Mouse (Mus musculus) regulatory T cell (primary cell): ENCODE data around the gene Mapk10.

Experiments used
- in situ Hi-C: fragments of 300-600 bp; cut with MboI, MseI; formaldehyde crosslinking; loops from one replicate; pipeline ENCODE4 v1.15.1; 2025; ENCODE audit warnings: high pct_unique_total_duplicates

The Mapk10 gene

GRCm38 (mm10) chr5:103211101-103211848, at the start of gene Mapk10:
Gene Mapk10 (minus strand): TSS chr5:103211334.
- in situ Hi-C loops, result loop anchor here (10.0 kb wide), 1 partner anchor 1916 kb away; no protein-coding TSS in a partner anchor

DNA sequence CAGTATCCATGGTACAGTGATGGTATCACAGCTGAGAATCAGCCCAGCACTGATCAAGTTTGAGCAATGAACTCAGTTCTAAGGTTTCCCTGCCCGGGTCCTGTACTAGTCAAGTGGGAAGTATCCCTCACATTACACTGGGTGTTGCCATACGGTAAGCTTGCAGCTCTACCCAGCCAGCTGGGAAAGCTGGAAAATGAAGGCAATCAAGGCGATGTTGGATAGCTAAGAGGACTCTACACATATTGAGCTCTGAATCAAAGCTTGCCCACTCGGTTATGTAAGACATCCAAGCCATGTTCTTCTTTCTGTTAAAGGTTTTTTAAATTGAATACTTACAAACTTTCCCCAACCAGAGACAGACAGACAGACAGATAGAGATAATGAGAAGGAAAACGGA, 45.0 kb upstream of the Mapk10 start:
- in situ Hi-C loops, result no loop called here

- in situ Hi-C loops, result no loop called here
These were observed 31.3 kb upstream of the Mapk10 start for GRCm38 (mm10) chr5:103242430-103242829.

- in situ Hi-C loops, result no loop called here
These were observed 20.7 kb upstream of the Mapk10 start for GRCm38 (mm10) chr5:103231822-103232221.

GRCm38 (mm10) chr5:103230334-103230733, 19.2 kb upstream of the Mapk10 start:
- in situ Hi-C loops, result no loop called here

DNA sequence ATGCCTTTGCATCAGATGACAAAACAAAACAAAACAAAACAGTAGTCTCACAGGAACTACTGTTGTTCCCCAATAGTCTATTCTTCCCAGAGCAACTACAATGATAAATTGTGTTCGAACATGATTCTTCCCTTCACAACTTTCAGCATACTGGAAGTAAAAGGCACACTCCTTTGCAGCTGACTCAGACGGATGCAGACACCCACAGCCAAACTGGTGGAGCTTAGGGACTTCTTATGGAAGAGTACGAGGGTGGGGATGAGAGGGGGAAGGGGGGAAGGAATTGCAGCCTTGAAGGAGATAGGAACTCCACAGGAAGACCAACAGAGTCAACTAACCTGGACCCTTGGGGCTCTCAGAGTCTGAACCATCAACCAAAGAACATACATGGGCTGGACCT, 18.2 kb upstream of the Mapk10 start:
- in situ Hi-C loops, result no loop called here

GRCm38 (mm10) chr5:103221997-103222396, 10.9 kb upstream of the Mapk10 start:
- in situ Hi-C loops, result no loop called here

DNA sequence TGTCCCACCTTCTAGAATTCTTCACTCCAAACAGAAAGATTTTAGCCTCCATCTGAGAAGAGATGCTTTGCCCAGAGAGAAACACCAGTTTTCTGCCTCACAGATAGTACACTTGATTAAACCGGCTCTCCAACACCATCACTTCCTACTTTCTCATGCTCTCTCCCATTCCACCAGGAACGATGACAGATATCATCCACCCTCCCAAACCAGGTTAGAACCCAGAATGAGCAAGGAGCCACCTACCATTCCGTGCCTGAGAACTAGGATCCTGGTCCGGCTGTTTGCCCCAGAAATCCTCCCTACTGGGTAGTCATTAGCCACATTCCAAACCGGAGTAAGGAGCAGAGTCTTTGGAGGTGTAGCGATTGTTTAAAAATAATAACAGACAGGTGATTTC, 490 bp downstream of the Mapk10 start:
- in situ Hi-C loops, result loop anchor here (10.0 kb wide), 1 partner anchor 1916 kb away; no protein-coding TSS in a partner anchor

DNA sequence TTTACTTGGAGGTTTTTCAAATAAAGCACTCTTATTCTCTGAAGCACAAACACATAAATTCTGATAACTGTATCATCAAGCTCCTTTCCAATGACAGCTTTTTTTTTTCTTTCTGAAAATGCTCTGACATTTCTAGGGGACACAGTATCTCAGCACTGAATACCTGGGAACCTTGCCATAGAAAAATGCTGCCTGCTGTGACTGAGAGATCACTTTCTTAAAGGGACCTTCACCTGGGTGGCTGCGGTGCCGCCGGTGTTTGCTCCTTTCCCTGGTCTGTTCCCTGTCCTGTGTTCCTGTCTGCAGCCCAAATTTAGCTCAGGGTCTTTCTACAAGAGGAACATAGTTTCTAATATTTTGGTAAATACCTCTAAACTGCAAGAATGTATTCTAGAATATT, 1.1 kb downstream of the Mapk10 start:
- in situ Hi-C loops, result loop anchor here (10.0 kb wide), 1 partner anchor 1915 kb away; no protein-coding TSS in a partner anchor

DNA sequence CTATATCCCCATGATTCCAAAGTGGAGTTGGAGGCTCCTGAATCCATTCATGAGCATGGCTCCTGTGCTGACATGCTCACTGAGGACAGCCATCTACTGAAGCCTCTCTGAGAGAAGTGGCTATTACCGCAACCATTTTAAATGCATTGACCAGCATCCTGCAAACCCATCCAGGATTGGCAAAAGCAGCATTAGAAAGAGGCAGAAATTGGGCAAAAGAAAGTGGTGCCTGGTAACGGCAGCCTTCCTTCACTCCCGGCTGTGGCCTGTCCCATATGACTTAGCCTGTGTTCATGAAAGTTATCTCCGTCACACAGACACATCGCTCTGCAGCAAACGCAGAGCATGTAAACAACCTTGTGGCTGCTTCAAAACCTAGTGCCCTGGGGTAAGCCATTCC, 1.6 kb downstream of the Mapk10 start:
- in situ Hi-C loops, result no loop called here

GRCm38 (mm10) chr5:103208869-103209268, 2.3 kb downstream of the Mapk10 start:
- in situ Hi-C loops, result no loop called here

GRCm38 (mm10) chr5:103208021-103208511, 3.1 kb downstream of the Mapk10 start:
- in situ Hi-C loops, result no loop called here

- in situ Hi-C loops, result no loop called here
These were observed 13.3 kb downstream of the Mapk10 start for GRCm38 (mm10) chr5:103197796-103198325.

DNA sequence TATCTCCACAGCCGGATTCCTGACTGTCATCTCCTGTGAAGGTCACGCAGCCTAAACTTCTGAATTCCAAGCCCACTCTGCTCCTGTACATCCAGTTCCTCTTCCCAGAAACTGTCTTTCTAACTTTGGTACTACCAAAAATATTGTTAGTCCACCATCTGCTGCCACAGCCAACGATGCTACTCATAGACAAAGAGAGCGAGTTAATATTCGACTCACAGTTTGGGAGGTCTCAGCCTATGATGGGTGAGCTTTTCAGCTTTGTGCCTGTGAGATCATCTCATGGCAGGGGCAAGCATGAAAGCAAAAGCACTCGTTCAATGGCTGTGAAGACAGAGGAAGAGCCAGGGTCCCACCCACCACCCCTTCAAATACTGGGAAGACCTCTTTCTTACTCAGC, 16.6 kb downstream of the Mapk10 start:
- in situ Hi-C loops, result no loop called here

- in situ Hi-C loops, result no loop called here
These were observed 17.4 kb downstream of the Mapk10 start for GRCm38 (mm10) chr5:103193700-103194099.

DNA sequence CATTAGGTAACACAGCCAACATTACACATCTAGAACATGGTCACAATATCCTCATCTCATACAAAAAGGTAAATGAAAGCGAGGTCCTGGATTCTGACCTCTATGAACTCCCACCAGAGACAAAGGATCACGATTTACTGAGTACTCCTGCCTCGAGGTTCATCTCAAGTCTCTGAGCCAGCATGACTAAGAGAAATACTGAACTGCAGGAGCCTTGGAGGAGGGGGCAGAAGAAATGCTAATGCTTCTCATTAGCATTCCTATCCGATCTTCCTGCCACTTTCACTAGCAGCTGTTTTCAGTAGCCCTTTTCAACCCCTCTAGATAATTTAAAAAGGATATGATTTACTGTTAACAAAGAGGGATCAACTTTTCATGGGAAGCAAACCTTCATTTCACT, 19.6 kb downstream of the Mapk10 start:
- in situ Hi-C loops, result no loop called here

DNA sequence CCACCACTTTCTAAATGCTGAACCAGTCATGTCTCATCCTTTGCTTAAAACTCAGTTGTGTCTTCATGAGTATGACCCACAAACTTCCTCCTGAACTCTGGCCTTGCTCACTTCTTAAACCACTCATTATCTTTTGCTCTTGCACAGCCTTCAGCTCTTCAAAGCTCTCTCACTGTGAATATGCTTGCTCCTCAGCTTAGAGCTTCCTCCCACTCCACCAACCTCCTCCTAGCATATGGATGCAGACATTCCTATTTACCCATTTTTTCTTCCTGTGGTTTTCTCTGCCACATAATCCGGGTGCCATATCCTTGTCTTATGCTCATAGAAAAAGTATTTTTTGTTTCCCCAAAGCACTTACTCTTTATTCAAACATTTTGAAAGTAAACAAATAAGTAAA, 26.9 kb downstream of the Mapk10 start:
- in situ Hi-C loops, result no loop called here

- in situ Hi-C loops, result no loop called here
These were observed 29.5 kb downstream of the Mapk10 start for GRCm38 (mm10) chr5:103181622-103182021.

GRCm38 (mm10) chr5:103177010-103177409, 34.1 kb downstream of the Mapk10 start:
- in situ Hi-C loops, result no loop called here

DNA sequence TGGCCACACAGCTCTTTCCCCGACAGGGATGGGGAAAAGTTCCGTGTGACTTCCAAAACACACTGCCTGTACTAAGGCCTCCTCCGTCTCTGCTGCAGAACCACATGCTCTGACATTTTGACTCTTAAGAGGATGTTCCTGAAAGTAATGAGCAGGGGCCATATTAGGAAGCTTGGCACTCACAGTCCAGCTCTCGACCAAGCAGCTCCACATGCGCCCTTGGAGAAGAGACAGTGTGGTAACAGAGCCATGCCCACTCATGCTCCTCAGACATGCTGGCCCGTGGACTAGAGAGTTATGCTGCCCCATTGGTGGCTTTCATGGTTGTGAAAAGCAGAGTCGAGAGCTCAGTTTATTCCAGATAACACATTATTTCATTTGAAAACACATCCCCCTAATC, 35.1 kb downstream of the Mapk10 start:
- in situ Hi-C loops, result no loop called here

- in situ Hi-C loops, result loop anchor here (25.0 kb wide), 1 partner anchor 1562 kb away; no protein-coding TSS in a partner anchor
These were observed 36.5 kb downstream of the Mapk10 start for GRCm38 (mm10) chr5:103174607-103175006.

DNA sequence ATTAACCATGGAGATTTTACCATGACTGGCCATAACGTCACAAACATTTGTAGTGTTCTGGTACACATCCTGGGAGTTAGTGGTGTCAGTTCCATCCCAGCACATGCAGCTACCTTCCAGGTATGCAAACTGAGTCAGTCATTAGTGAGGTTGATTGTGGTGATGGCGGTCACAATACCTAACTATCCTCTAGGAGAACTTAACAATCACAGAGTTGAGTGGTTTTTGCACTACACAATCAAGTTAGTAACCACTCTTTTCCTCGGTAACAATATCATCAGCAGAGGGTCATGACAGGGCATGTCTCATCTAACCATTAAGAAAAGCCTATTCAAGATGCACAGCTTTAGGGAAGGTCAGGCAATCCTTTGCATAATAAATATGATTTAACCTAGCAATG, 39.9 kb downstream of the Mapk10 start:
- in situ Hi-C loops, result loop anchor here (25.0 kb wide), 1 partner anchor 1559 kb away; no protein-coding TSS in a partner anchor

GRCm38 (mm10) chr5:103167371-103167770, 43.8 kb downstream of the Mapk10 start:
- in situ Hi-C loops, result loop anchor here (25.0 kb wide), 1 partner anchor 1555 kb away; no protein-coding TSS in a partner anchor
